Mouse (Mus musculus): ENCODE measurements around the gene Zmat5. TPM values are rescaled to one million over a fixed set of nuclear protein-coding genes. Genes with fewer than 3 reads are reported as not detected.

The Zmat5 gene
- total RNA-seq, 2 experiments from 2014 or later, result 32.4 to 34.4 TPM

DNA sequence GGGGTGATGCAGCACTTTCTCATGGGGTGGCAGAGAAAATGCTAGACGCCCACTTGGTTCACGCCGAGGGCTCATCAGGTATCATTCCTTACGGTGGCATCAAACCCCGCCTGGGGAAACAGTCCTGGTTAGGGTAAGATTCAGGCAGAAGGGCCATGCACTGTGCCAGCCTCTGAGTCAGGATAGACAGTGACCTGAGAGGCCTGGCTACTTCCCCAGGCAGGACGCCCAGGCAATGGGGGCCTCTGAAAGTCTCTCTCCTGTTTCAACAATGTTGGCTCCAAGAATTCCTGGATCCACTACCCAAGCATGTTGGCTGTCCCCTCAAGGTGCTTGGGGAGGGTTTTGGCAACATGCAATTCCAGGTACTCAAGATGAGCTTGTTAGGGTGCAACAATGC is 65.4 kb downstream of the Zmat5 start:
- no peak for DNase-seq (ENCODE audit: low spot score in 2 of 2)

DNA sequence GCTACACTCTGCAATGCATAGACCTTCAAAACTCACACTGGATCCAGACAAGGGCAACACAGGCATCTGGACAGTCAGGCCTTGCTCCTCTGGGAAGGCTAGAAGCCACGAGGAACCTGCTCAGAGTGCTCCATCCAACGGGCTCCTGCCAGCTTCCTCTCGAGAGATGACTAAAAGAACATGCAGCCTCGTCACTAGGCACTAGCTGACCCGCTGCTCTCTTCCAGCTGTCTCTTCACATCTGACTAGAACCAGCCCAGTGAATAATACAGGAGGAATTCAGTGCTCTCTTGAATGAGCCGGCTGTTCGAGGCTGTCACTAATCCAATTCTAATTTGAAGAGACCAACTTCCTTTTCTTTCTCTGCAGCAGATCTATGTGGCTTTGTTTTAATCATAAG is 67.3 kb downstream of the Zmat5 start:
- no peak for DNase-seq (ENCODE audit: low spot score in 2 of 2)

DNA sequence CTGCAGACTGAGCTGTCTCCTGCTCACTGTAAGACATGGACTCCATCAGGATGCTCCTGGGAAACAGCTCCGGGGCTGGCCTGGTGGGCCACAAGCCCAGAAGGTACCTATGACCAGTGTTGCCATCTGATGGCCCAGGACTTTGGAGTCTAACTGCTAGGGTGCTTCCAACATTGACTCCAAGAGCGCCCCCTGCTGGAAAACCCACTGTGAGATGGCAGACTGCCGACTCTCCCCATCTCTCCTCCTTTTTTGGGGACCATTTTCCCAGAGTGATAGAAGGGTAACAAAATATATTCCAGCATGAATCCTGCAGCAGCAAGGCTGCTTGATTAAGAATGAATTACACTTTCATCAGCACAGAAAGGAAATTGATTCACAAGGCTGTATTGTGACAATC is 68.4 kb downstream of the Zmat5 start:
- DNase-seq (ENCODE audit: low spot score in 2 of 2), result peak in 1 of 2 experiments; percentile 83

DNA sequence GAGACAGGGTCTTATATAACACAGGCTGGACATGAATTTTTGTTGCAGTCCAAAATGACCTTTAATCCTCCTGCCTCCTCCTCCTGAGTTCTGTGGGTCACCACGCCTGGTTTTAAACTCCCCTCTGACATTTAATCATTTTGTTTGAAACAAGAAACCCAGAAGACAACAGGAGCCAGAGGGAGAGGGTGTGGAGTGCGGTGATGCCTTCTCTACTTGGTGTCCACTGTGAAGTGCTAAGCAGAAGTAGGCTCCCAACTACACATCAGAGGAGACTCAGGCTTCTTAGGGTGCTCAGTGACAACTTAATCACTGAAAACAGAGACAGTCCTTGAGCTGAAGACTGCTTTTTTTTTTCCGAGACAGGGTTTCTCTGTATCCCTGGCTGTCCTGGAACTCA is 76.4 kb downstream of the Zmat5 start:
- no peak for DNase-seq (ENCODE audit: low spot score in 2 of 2)

DNA sequence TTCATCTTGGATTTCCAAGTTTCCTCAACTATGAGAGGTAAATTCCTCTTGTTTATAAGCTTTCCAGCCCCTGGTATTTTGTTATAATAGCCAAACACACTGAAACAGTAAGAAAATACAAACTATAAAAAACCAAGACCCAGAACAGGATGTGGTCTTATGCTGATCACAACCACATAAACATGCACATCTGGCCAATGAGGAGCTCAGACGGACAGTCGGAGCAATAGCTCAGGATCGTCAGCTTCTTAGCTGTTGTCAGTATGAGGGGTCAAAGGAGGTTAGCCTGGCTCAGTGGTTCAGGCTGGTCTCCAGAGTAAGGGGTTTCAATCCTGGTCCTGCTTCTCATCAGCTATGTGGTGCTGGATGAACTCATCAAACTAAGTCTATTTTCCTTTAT is 78.6 kb downstream of the Zmat5 start:
- no peak for DNase-seq (ENCODE audit: low spot score in 2 of 2)

DNA sequence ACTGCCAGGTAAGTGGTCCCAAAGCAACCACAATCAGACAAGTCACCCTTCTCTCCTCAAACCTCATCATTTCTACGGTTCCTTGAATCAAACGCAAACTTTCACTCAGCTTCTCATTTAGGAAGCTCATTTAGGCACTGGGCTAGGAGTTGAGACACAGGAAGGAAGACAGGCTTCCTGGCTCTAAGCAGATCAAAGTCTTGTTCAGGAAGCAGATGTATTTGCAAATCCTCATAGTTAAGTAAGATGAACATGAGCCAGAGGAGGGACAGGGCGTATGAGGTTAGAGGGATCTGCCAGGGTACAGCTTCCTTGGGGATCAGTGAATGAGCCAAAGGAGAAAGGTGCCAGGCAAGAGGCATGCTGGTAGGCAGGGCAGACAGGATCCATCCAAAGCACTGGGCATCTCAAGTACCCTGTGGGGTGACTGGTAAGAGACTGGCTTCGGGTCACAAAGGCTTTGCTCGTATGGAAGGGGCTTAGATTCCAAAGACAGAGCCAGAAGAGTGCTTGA is 80.2 kb downstream of the Zmat5 start:
- no peak for DNase-seq (ENCODE audit: low spot score in 2 of 2)

Other genes with a start within 250 kb of the Zmat5 start
- gene Mtmr3, start 109.8 kb upstream of the Zmat5 start, total RNA-seq (2021), result 10 to 100 TPM; 69.1 to 71.2 TPM
- gene Gm11032, start 84.6 kb upstream of the Zmat5 start, total RNA-seq (2021), result not detected
- gene Ascc2, start 66.9 kb upstream of the Zmat5 start, total RNA-seq (2021), result 10 to 100 TPM; 23.3 to 26.7 TPM
- gene Uqcr10, start 336 bp upstream of the Zmat5 start, total RNA-seq (2021), result 100 to 1,000 TPM; 372 to 389 TPM
- gene Cabp7, start 42.1 kb downstream of the Zmat5 start, total RNA-seq (2021), result 100 to 1,000 TPM; 320 to 358 TPM
- gene Nf2, start 144.9 kb downstream of the Zmat5 start, total RNA-seq (2021), result 10 to 100 TPM; 88.6 to 99.8 TPM
- 10 to 100 TPM; 90.6 to 97.0 TPM for gene Nipsnap1, start 169.3 kb downstream of the Zmat5 start, total RNA-seq (2021)
- 10 to 100 TPM; 37.1 to 37.2 TPM for gene Thoc5, start 190.6 kb downstream of the Zmat5 start, total RNA-seq (2021)
- 10 to 100 TPM; 43.1 to 44.6 TPM for gene Nefh, start 243.4 kb downstream of the Zmat5 start, total RNA-seq (2021)

Data from layer of hippocampus, adult 18-20 months (tissue).